Comparison of ENCODE assay signal across 23 mouse cellular contexts in genomic region chr3:102717586-102718285, GRCm38 (mm10).
"Had no signal": no experiment of that assay in that cellular context is flagged by ENCODE, and none has a peak within 500 bp of the region (broad histone marks: within the 10 kb centered on the region; RNA-seq: fewer than 3 reads in every experiment).

No protein-coding gene starts in this region.

- H3K9me3 ChIP-seq: heart, embryonic 13.5 days; heart, embryonic 15.5 days; hindbrain, embryonic 10.5 days; hindbrain, embryonic 12.5 days; limb, embryonic 10.5 days; limb, embryonic 12.5 days; liver, embryonic 13.5 days; liver, embryonic 15.5 days had no signal

- H3K4me3 ChIP-seq: heart, adult 2 months; heart, embryonic 13.5 days; heart, embryonic 15.5 days; hindbrain, embryonic 10.5 days; hindbrain, embryonic 12.5 days; layer of hippocampus, adult 2 months; left cerebral cortex, adult 2 months; limb, embryonic 10.5 days; limb, embryonic 12.5 days; liver, embryonic 13.5 days; liver, embryonic 15.5 days had no signal

- H3K9ac ChIP-seq: heart, embryonic 13.5 days; heart, embryonic 15.5 days; hindbrain, embryonic 12.5 days; hindbrain, embryonic 14.5 days; limb, embryonic 12.5 days; liver, embryonic 13.5 days; liver, embryonic 15.5 days; liver, postnatal 0 days had no signal

- H3K4me1 ChIP-seq: hindbrain, embryonic 12.5 days; liver, embryonic 15.5 days had no signal

- H3K27me3 ChIP-seq: heart, embryonic 13.5 days; heart, embryonic 15.5 days; hindbrain, embryonic 12.5 days; liver, embryonic 13.5 days; liver, embryonic 15.5 days had no signal

- DNase-seq: gastrocnemius, postnatal 25 days; heart, adult 2 months; heart, postnatal 14 days; heart, postnatal 4 days; kidney, adult 11 months; kidney, adult 2 months; kidney, postnatal 10 days; kidney, postnatal 25 days; kidney, postnatal 4 days; liver; liver, embryonic 13.5 days; liver, postnatal 0 days had no signal

- H3K36me3 ChIP-seq: heart, embryonic 13.5 days; heart, embryonic 15.5 days; hindbrain, embryonic 10.5 days; hindbrain, embryonic 12.5 days; limb, embryonic 10.5 days; limb, embryonic 12.5 days; liver, embryonic 13.5 days; liver, embryonic 15.5 days had no signal

- H3K27ac ChIP-seq: heart, adult 2 months; heart, embryonic 13.5 days; heart, embryonic 15.5 days; hindbrain, embryonic 10.5 days; hindbrain, embryonic 12.5 days; hindbrain, embryonic 14.5 days; hindbrain, postnatal 0 days; layer of hippocampus, adult 2 months; left cerebral cortex, adult 2 months; limb, embryonic 10.5 days; limb, embryonic 12.5 days; liver, embryonic 13.5 days; liver, embryonic 15.5 days had no signal
